Mouse (Mus musculus) myocyte (in vitro differentiated cells): Measurements from ENCODE around the gene Asb16. TPM values are rescaled to one million over a fixed set of nuclear protein-coding genes. Genes with fewer than 3 reads are reported as not detected.

Experiments used
- H3K27me3 ChIP-seq: one replicate; pipeline ENCODE4 v1.6.1; 2011; ENCODE audit not compliant: control insufficient read depth, insufficient read depth, insufficient read length
- H3K36me3 ChIP-seq: one replicate; pipeline ENCODE4 v1.6.1; 2011; ENCODE audit not compliant: control insufficient read depth, insufficient read depth
- H3K4me2 ChIP-seq: one replicate; pipeline ENCODE4 v1.6.1; 2011; ENCODE audit warnings: low read depth, control low read depth
- H3K4me3 ChIP-seq: one replicate; pipeline ENCODE4 v1.5.1; 2011; ENCODE audit warnings: mild to moderate bottlenecking, control low read depth, moderate library complexity
- H3K79me2 ChIP-seq: one replicate; pipeline ENCODE4 v1.6.1; 2011; ENCODE audit not compliant: control insufficient read depth, insufficient read depth
- H3ac ChIP-seq: one replicate; pipeline ENCODE4 v1.6.1; 2011; ENCODE audit not compliant: control insufficient read depth, insufficient read length
- CEBPB ChIP-seq: IDR thresholded peaks from 2 replicates; pipeline ENCODE4 v1.6.1; 2011; ENCODE audit warnings: mild to moderate bottlenecking, moderate library complexity; ENCODE audit not compliant: poor library complexity, insufficient read depth, severe bottlenecking
- E2F4 ChIP-seq: IDR thresholded peaks from one replicate; pipeline ENCODE4 v1.6.1; 2011; ENCODE audit warnings: mild to moderate bottlenecking, control low read depth, moderate library complexity; ENCODE audit not compliant: insufficient read depth
- MAX ChIP-seq: IDR thresholded peaks from one replicate; pipeline ENCODE4 v1.6.1; 2011; ENCODE audit warnings: low read depth, mild to moderate bottlenecking, control low read depth
- MYOD1 ChIP-seq, 3 experiments: IDR thresholded peaks; one replicate each; pipeline ENCODE4 v1.6.1; 2011; ENCODE audit warnings: control low read depth in 2 of 3, low read depth in 2 of 3, mild to moderate bottlenecking in 2 of 3, moderate library complexity in 1 of 3; ENCODE audit not compliant: insufficient read length in 2 of 3, control insufficient read depth in 1 of 3
- MYOG ChIP-seq, 3 experiments: IDR thresholded peaks; one replicate each; pipeline ENCODE4 v1.6.1; 2011; ENCODE audit warnings: control low read depth in 2 of 3, low read depth in 2 of 3, mild to moderate bottlenecking in 2 of 3; ENCODE audit not compliant: insufficient read length in 2 of 3, control insufficient read depth in 1 of 3, insufficient read depth in 1 of 3
- POLR2A ChIP-seq: IDR thresholded peaks from one replicate; pipeline ENCODE4 v1.6.1; 2011; ENCODE audit warnings: low read depth, mild to moderate bottlenecking, control low read depth, moderate library complexity; ENCODE audit not compliant: insufficient read length
- POLR2AphosphoS2 ChIP-seq: IDR thresholded peaks from one replicate; pipeline ENCODE4 v1.6.1; 2011; ENCODE audit warnings: low read depth, control low read depth; ENCODE audit not compliant: insufficient read length
- REST ChIP-seq: IDR thresholded peaks from one replicate; pipeline ENCODE4 v1.6.1; 2011; ENCODE audit warnings: mild to moderate bottlenecking, control low read depth, moderate library complexity; ENCODE audit not compliant: insufficient read depth, insufficient read length
- SRF ChIP-seq: IDR thresholded peaks from one replicate; pipeline ENCODE4 v1.6.1; 2011; ENCODE audit warnings: low read depth; ENCODE audit not compliant: control insufficient read depth, insufficient read length
- TCF12 ChIP-seq: IDR thresholded peaks from one replicate; pipeline ENCODE4 v1.6.1; 2011; ENCODE audit warnings: mild to moderate bottlenecking, control low read depth; ENCODE audit not compliant: poor library complexity, insufficient read depth, severe bottlenecking
- TCF3 ChIP-seq: IDR thresholded peaks from one replicate; pipeline ENCODE4 v1.6.1; 2011; ENCODE audit warnings: low read depth, control low read depth; ENCODE audit not compliant: insufficient read length
- USF1 ChIP-seq: IDR thresholded peaks from one replicate; pipeline ENCODE4 v1.6.1; 2011; ENCODE audit warnings: low read depth, mild to moderate bottlenecking, control low read depth, moderate library complexity
- polyA plus RNA-seq: library from polyadenylated mRNA; unstranded; fragments of >200 nt; fragmentation: generic; extraction: Trizol; gene quantifications from one replicate; pipeline ENCODE4 v1.2.1, GENCODE M21; 2012; ENCODE audit warnings: missing spikeins

The Asb16 gene
- polyA plus RNA-seq, 1 experiment: 5.1 TPM

DNA sequence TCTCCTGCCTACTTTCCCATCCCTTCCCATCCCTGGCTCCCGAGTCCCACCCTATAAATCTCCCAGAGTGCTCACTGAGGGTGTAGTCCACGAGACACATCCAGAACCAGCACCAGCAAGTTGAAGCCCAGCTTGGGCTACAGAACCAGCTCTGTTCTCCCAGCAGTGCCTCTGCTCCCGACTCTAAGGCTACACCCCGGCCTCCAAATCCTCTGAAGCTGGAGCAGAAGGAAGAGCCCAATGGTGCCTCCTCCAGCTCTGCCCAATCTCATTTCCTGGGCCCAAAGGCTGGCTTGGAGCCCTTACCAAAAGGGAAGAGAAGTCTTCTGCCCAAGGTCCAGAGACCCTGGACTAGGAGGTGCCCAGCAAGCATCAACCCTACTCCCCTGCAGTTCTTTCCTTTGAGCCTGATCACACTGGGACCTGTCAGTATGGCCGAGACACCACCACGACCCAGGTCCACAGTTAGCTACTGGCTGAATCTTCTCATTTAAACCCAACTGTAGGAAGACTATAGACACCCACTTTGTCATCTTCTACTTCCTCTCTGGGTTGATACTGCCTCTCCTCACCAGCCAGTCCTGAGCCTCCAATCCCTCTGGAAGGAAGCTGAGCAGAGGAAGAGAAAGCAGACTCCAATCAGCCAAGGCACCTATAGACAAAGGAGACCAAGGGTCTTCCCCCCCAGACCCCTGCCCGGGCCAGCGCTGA lies 47.1 kb upstream of the Asb16 start:
- Histone ChIP-seq H3ac (no peak overlapping the region), H3K79me2 (peaks cover 12% of the 10 kb centered on the region), H3K27me3 (no peaks in the 10 kb centered on the region), H3K4me3 (no peak overlapping the region), H3K36me3 (no peaks in the 10 kb centered on the region), H3K4me2 (no peak overlapping the region)
- TF ChIP-seq TCF3 (no peak), REST (no peak), POLR2AphosphoS2 (no peak), E2F4 (no peak), USF1 (no peak), POLR2A (no peak), CEBPB (no peak), TCF12 (no peak), MAX (no peak), MYOG (IDR thresholded peaks at IDR 0.05; ENCODE audit: control insufficient read depth in 1 of 3, insufficient read depth in 1 of 3, insufficient read length in 2 of 3, low read depth in 2 of 3) (no peak), SRF (no peak), MYOD1 (IDR thresholded peaks at IDR 0.05; ENCODE audit: control insufficient read depth in 1 of 3, insufficient read length in 2 of 3, low read depth in 2 of 3) (no peak)

GRCm38 (mm10) chr11:102221954-102222351 lies 46.6 kb upstream of the Asb16 start:
- Histone ChIP-seq H3K4me2 (no peak overlapping the region), H3K4me3 (no peak overlapping the region), H3K27me3 (no peaks in the 10 kb centered on the region), H3K79me2 (peaks cover 10% of the 10 kb centered on the region), H3ac (no peak overlapping the region), H3K36me3 (no peaks in the 10 kb centered on the region)
- no peak for TF ChIP-seq REST
- no peak for TF ChIP-seq MYOD1 (IDR thresholded peaks at IDR 0.05; ENCODE audit: control insufficient read depth in 1 of 3, insufficient read length in 2 of 3, low read depth in 2 of 3)
- no peak for TF ChIP-seq TCF3
- TF ChIP-seq SRF: no peak
- TF ChIP-seq E2F4: no peak
- no peak for TF ChIP-seq USF1
- TF ChIP-seq MAX: no peak
- TF ChIP-seq MYOG (IDR thresholded peaks at IDR 0.05; ENCODE audit: control insufficient read depth in 1 of 3, insufficient read depth in 1 of 3, insufficient read length in 2 of 3, low read depth in 2 of 3): no peak
- TF ChIP-seq POLR2A: no peak
- no peak for TF ChIP-seq POLR2AphosphoS2

DNA sequence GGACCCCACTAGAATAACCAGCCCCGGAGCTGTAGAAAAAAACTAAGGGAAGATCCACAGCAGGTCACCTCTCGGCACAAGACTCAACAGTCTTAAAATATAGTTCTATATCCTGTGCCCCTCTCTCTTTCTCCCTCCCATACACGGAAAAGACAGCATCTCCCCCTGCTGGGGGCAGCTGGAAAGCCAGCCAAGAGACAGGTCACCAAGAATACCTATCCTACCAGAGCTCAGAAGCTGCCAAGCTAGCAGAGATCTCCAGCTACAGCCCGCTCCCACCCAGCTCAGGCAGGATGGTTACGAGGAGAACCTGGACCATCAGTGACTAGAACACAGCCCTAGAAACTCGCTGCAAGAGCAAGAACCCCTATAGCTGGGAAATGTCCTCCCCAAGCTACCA lies 45.4 kb upstream of the Asb16 start:
- no peaks in the 10 kb centered on the region for H3K27me3 ChIP-seq
- no peak overlapping the region for H3ac ChIP-seq
- H3K36me3 ChIP-seq: no peaks in the 10 kb centered on the region
- no peak for TF ChIP-seq TCF12
- TF ChIP-seq USF1: no peak
- TF ChIP-seq SRF: no peak
- TF ChIP-seq REST: no peak
- TF ChIP-seq POLR2AphosphoS2: no peak
- TF ChIP-seq POLR2A: no peak
- no peak for TF ChIP-seq E2F4
- no peak for TF ChIP-seq TCF3
- TF ChIP-seq MYOG (IDR thresholded peaks at IDR 0.05; ENCODE audit: control insufficient read depth in 1 of 3, insufficient read depth in 1 of 3, insufficient read length in 2 of 3, low read depth in 2 of 3): no peak
- TF ChIP-seq MAX: no peak
- TF ChIP-seq CEBPB: no peak
- TF ChIP-seq MYOD1 (IDR thresholded peaks at IDR 0.05; ENCODE audit: control insufficient read depth in 1 of 3, insufficient read length in 2 of 3, low read depth in 2 of 3): no peak
- no peak overlapping the region for H3K4me2 ChIP-seq
- no peak overlapping the region for H3K4me3 ChIP-seq
- H3K79me2 ChIP-seq: peaks cover 4% of the 10 kb centered on the region

GRCm38 (mm10) chr11:102224686-102225085 lies 43.9 kb upstream of the Asb16 start:
- peak overlapping the region; percentile 40 for H3K4me2 ChIP-seq
- no peak overlapping the region for H3K4me3 ChIP-seq
- no peak overlapping the region for H3ac ChIP-seq
- TF ChIP-seq MAX (no peak), POLR2AphosphoS2 (no peak), CEBPB (no peak)
- no peaks in the 10 kb centered on the region for H3K27me3 ChIP-seq
- H3K79me2 ChIP-seq: peaks cover 4% of the 10 kb centered on the region
- H3K36me3 ChIP-seq: no peaks in the 10 kb centered on the region

DNA sequence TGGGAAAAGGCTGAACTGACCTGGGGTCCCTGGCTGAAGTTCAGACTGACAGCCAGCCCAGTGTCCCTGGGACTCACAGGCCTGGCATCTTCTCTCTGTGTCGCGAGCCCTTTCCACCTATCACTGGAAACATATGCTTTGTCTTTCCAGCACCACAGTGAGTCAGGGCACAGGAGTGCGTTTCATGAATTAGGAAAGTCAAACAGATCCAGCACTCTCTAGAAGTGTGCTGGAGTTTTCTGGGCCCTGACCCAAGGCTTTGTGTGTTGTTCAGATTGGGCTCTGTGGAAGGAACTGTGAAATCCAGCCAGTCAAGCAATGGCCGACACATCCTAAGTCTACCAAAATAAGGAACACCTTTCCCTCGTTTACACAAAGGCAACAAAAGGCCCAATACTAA lies 43.3 kb upstream of the Asb16 start:
- TF ChIP-seq MAX (no peak), POLR2A (no peak), MYOG (IDR thresholded peaks at IDR 0.05; ENCODE audit: control insufficient read depth in 1 of 3, insufficient read depth in 1 of 3, insufficient read length in 2 of 3, low read depth in 2 of 3) (no peak)
- H3K4me3 ChIP-seq: no peak overlapping the region

More for the DNA sequence above, 43.3 kb upstream of the Asb16 start:
- H3K79me2 ChIP-seq: peaks cover 4% of the 10 kb centered on the region
- H3K36me3 ChIP-seq: no peaks in the 10 kb centered on the region
- H3K27me3 ChIP-seq: no peaks in the 10 kb centered on the region
- H3ac ChIP-seq: no peak overlapping the region
- peak overlapping the region; percentile 40 for H3K4me2 ChIP-seq
